Mouse (Mus musculus): ENCODE measurements around the gene Ltbp4. TPM values are rescaled to one million over a fixed set of nuclear protein-coding genes. Genes with fewer than 3 reads are reported as not detected.

Ltbp4 gene
- total and polyA plus RNA-seq, 3 experiments = 0.43 to 2.6 (median 1.5) TPM

GRCm38 (mm10) chr7:27371715-27372462 lies 34.4 kb upstream of the Ltbp4 start:
- H3K27me3 ChIP-seq (replicated peaks) = peaks cover 65% of the 10 kb centered on the region
- dilution Hi-C loops (cut with MboI; ENCODE audit: extremely low pct_ligation_motif_present, extremely low pct_unique_long_range_greater_than_20kb, low sequenced_read_pairs) (no loop called here), in situ Hi-C loops (cut with MboI; ENCODE audit: low pct_ligation_motif_present, low pct_unique_long_range_greater_than_20kb, low sequenced_read_pairs) (no loop called here)
- no peak overlapping the region for H3K4me3 ChIP-seq (replicated peaks in 1 of 3; ENCODE audit: low read depth in 2 of 3, low read length in 2 of 3, poor library complexity in 1 of 3)
- H3K79me2 ChIP-seq (replicated peaks; ENCODE audit: control insufficient read depth, extremely low read depth, insufficient read depth, poor library complexity, severe bottlenecking) = no peaks in the 10 kb centered on the region
- H3K27ac ChIP-seq (ENCODE audit: insufficient read depth, low read depth) = no peak overlapping the region
- H3K9ac ChIP-seq (ENCODE audit: insufficient read depth, low read depth) = no peak overlapping the region
- TF ChIP-seq POLR2A (IDR thresholded peaks at IDR 0.05; ENCODE audit: low read depth, low read length) (no peak), RAD21 (IDR thresholded peaks at IDR 0.05; ENCODE audit: low read depth, low read length) (no peak), RCOR1 (conservative IDR thresholded peaks at IDR 0.05; ENCODE audit: low read depth, low read length) (no peak), MEF2A (IDR thresholded peaks at IDR 0.05; ENCODE audit: borderline replicate concordance, low read depth, low read length) (no peak), GABPA (IDR thresholded peaks at IDR 0.05; ENCODE audit: insufficient replicate concordance, low read depth, low read length) (no peak), MXI1 (IDR thresholded peaks at IDR 0.05; ENCODE audit: low read depth, low read length) (no peak), KAT2A (IDR thresholded peaks at IDR 0.05; ENCODE audit: insufficient replicate concordance, low read length) (no peak), ELF1 (IDR thresholded peaks at IDR 0.05; ENCODE audit: low read depth, low read length) (no peak), HCFC1 (IDR thresholded peaks at IDR 0.05; ENCODE audit: low read depth, low read length) (no peak), MAFK (IDR thresholded peaks at IDR 0.05; ENCODE audit: insufficient replicate concordance, low read length) (no peak), CHD2 (IDR thresholded peaks at IDR 0.05; ENCODE audit: low read length) (no peak), ETS1 (conservative IDR thresholded peaks at IDR 0.05; ENCODE audit: low read depth, low read length) (no peak), MAX (IDR thresholded peaks at IDR 0.05; ENCODE audit: low read length) (no peak), EP300 (IDR thresholded peaks at IDR 0.05; ENCODE audit: low read length) (no peak), MYC (IDR thresholded peaks at IDR 0.05; ENCODE audit: low read depth, low read length) (no peak), POLR2AphosphoS2 (IDR thresholded peaks at IDR 0.05; ENCODE audit: low read depth, low read length) (no peak), ZMIZ1 (IDR thresholded peaks at IDR 0.05; ENCODE audit: low read depth, low read length) (no peak)
- no peaks in the 10 kb centered on the region for H3K36me3 ChIP-seq (replicated peaks in 1 of 2; ENCODE audit: control insufficient read depth in 1 of 2, insufficient read depth in 1 of 2, low read length in 1 of 2)
- peaks cover 3 to 7% of the 10 kb centered on the region in 2 experiments; a peak in 2 of 4 replicates for H3K4me1 ChIP-seq (ENCODE audit: control insufficient read depth in 1 of 2, insufficient read depth in 2 of 2)
- H3K4me2 ChIP-seq (ENCODE audit: insufficient read depth, low read depth, poor library complexity, severe bottlenecking) = no peak overlapping the region
- no peak for DNase-seq (ENCODE audit: extremely low read depth)
- peaks cover 22% of the 10 kb centered on the region for H3K9me3 ChIP-seq (replicated peaks; ENCODE audit: low read length)

- Histone ChIP-seq H3K79me2 (replicated peaks; ENCODE audit: control insufficient read depth, extremely low read depth, insufficient read depth, poor library complexity, severe bottlenecking) (no peaks in the 10 kb centered on the region), H3K9ac (ENCODE audit: insufficient read depth, low read depth) (no peak overlapping the region), H3K4me2 (ENCODE audit: insufficient read depth, low read depth, poor library complexity, severe bottlenecking) (no peak overlapping the region), H3K4me1 (ENCODE audit: control insufficient read depth in 1 of 2, insufficient read depth in 2 of 2) (peaks cover 3 to 7% of the 10 kb centered on the region in 2 experiments; a peak in 2 of 4 replicates), H3K4me3 (replicated peaks in 1 of 3; ENCODE audit: low read depth in 2 of 3, low read length in 2 of 3, poor library complexity in 1 of 3) (no peak overlapping the region), H3K27ac (ENCODE audit: insufficient read depth, low read depth) (no peak overlapping the region), H3K36me3 (replicated peaks in 1 of 2; ENCODE audit: control insufficient read depth in 1 of 2, insufficient read depth in 1 of 2, low read length in 1 of 2) (no peaks in the 10 kb centered on the region), H3K9me3 (replicated peaks; ENCODE audit: low read length) (peaks cover 11% of the 10 kb centered on the region), H3K27me3 (replicated peaks) (peaks cover 55% of the 10 kb centered on the region)
- dilution Hi-C loops (cut with MboI; ENCODE audit: extremely low pct_ligation_motif_present, extremely low pct_unique_long_range_greater_than_20kb, low sequenced_read_pairs) (no loop called here), in situ Hi-C loops (cut with MboI; ENCODE audit: low pct_ligation_motif_present, low pct_unique_long_range_greater_than_20kb, low sequenced_read_pairs) (no loop called here)
- TF ChIP-seq E2F4 (IDR thresholded peaks at IDR 0.05; ENCODE audit: insufficient replicate concordance, low read depth, low read length) (no peak), HCFC1 (IDR thresholded peaks at IDR 0.05; ENCODE audit: low read depth, low read length) (no peak), MAFK (IDR thresholded peaks at IDR 0.05; ENCODE audit: insufficient replicate concordance, low read length) (no peak), NELFE (IDR thresholded peaks at IDR 0.05; ENCODE audit: low read depth, low read length) (no peak), UBTF (IDR thresholded peaks at IDR 0.05; ENCODE audit: low read depth, low read length) (no peak), BHLHE40 (IDR thresholded peaks at IDR 0.05; ENCODE audit: low read depth, low read length) (no peak), ELF1 (IDR thresholded peaks at IDR 0.05; ENCODE audit: low read depth, low read length) (no peak), TBP (conservative IDR thresholded peaks at IDR 0.05; ENCODE audit: low read depth, low read length) (no peak), RCOR1 (conservative IDR thresholded peaks at IDR 0.05; ENCODE audit: low read depth, low read length) (no peak), SIN3A (IDR thresholded peaks at IDR 0.05; ENCODE audit: low read length) (no peak), USF1 (IDR thresholded peaks at IDR 0.05; ENCODE audit: low read depth, low read length) (no peak), EP300 (IDR thresholded peaks at IDR 0.05; ENCODE audit: low read length) (no peak), MAX (IDR thresholded peaks at IDR 0.05; ENCODE audit: low read length) (no peak)
- no peak for DNase-seq (ENCODE audit: extremely low read depth)
Measured at GRCm38 (mm10) chr7:27369111-27369510, 31.6 kb upstream of the Ltbp4 start.
